Mouse (Mus musculus) retina, embryonic 14.5 days (tissue): Measurements from ENCODE around the gene Dap.
A peak's percentile ranks its signal among the peaks of the same experiment; 100 is the strongest.

Experiments used
- DNase-seq: peaks from one replicate; pipeline ENCODE4 v3.0.0-alpha.2; 2015; ENCODE audit warnings: low spot score

Gene Dap

DNA sequence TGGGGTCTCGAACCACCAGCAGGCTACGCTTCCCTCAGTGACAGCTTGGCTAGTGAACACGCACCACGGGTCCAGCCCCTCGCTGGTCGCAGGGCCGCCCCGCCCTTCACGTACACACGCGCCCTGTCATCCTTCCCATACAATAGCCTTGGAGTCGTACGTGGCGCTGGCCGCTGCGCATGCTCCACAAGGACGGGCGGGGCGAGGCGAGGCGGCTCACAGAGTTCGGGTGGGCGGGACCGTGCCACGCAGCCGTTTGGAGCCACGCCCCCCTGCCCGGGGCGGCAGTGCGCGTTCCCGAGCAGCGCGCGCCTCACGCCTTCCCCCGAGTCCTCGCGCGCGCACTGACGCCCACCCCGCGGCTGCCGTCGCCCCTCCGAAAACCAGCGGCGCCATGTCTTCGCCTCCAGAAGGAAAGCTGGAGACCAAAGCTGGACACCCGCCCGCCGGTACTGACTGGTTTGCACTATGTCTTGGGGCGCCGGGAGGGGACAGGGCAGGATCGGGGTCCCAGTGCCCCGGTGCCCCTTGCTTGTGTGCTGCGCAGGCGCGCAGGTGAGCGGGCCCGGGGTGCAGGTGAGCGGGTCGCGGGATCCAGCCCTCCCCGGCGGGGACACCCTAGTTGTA lies at the start of gene Dap:
Dap (plus strand) TSS at position 180 of the 627 bp plus-strand sequence.
- peak; percentile 97 for DNase-seq

DNA sequence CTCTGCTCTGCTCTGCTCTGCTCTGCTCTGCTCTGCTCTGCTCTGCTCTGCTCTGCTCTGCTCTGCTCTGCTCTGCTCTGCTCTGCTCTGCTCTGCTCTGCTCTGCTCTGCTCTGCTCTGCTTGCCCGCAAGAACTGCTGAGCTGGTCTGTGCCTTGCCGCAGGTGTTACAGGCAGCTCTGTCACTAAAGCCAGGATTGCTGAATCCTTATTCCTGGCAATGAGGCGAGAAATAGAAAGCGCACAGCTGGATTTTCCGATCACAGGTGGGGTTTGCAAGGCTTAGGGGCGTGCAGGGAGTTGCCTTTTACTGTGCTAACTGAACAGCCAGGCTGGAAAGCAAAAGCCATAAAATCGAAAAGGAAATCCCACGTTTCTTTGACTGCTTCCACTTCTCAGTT lies 47.5 kb upstream of the Dap start:
- DNase-seq = no peak

DNA sequence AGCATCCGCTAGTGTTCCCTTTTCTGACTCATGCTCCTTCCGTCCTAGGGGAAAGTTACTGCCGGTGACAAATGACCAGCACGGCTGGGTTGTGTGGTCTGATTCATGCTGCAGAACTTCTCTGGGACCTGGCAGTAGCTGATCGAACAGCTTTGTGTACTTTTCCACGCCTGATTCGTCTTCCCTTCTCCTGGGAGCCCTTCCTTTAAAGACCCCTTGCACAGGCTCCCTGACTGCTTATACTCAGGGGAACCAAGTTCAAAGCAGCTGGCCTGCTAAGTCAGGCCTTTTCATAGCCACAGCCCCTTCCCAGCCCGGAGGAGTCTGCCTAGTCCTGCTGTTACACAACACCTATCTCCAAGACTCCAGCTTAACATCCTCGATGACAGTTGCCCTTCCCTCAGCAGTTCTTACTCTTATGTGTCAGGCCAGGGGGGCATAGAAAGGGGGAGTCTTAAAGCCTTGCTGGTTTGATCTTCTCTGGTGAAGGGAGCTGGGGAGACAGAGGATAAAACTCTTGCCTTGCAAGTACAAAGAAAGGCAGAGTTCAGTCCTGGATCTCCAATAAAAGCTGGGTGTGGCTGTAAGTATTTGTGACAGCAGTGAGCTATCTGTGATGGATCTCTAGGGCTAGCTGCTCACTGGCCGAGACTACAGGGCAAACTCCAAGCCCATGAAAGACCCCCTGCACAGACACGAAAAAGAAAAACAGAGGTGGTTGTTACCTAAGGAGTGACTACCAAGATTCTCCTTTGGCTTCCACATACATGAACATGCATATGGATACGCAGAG lies 39.3 kb upstream of the Dap start:
- DNase-seq = no peak

DNA sequence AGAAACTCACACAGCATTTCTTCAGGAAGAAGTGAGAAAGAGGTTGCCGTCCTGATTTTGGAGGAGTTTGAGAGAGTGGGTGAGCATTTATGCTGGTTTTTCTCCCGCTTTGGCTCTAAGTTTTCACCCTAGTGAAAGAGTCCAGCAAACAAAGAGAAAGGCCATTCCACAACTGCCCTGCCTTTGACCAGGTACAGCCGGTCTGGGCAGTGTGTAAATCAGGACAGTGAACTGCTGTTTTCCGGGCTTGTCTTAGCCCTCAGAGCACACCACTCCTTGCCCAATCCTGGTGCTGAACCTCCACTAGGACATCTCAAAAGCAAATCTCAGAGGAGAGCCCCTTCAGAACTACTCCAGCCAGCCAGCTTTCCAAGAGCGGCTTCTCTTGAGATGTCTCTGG lies 38.6 kb upstream of the Dap start:
- DNase-seq = no peak

DNA sequence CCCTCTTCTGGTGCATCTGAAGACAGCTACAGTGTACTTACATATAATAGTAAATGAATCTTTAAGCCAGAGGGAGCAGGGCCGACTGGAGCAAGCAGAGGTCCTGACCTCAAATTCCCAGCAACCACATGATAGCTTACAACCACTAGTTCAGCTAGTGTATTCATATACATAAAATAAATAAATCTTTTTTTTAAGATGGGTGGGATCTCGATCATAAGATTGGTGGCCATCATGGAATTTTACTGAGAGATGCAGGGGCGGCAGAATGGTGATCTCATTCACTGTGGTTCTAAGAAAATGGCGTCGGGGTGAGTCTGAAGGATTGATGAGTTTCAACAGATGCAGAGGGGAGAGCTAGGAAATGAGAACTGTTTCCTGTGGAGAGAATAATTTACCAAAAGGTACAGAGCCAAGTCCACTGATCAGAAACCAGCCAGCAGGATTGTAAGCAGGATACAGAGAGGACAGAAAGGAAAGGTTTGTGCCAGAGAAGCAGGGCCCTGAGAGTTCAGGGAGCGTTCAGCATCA lies 37.7 kb upstream of the Dap start:
- no peak for DNase-seq

DNA sequence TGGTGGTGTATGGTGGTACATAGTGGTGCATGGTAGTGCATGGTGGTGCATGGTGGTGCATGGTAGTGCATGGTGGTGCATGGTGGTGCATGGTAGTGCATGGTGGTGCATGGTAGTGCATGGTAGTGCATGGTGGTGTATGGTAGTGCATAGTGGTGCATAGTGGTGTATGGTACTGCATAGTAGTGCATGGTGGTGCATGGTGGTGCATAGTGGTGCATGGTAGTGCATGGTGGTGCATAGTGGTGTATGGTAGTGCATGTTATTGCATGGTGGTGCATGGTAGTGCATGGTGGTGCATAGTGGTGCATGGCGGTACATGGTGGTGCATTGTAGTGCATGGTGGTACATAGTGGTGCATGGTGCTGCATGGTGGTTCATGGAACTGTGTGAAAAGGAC lies 31.6 kb upstream of the Dap start:
- no peak for DNase-seq

DNA sequence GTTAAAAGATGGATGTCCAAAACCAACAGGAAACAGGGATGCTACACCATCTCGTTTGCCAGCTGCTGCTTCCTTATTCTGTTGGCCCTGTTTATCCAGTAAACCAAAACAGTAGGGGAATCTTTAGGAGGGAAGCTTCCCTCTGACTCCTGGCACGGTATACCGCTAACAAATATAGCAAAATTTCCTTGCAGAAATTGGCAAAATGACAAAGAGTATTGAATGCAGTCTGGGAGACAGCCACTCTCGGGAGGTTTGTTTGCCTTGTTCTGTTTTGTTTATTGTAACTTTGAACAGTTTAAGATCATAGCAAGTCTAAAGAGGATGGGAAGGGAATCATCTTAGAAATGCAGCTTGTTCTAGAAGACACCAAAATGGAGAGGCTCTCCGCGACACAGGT lies 28.3 kb upstream of the Dap start:
- no peak for DNase-seq

DNA sequence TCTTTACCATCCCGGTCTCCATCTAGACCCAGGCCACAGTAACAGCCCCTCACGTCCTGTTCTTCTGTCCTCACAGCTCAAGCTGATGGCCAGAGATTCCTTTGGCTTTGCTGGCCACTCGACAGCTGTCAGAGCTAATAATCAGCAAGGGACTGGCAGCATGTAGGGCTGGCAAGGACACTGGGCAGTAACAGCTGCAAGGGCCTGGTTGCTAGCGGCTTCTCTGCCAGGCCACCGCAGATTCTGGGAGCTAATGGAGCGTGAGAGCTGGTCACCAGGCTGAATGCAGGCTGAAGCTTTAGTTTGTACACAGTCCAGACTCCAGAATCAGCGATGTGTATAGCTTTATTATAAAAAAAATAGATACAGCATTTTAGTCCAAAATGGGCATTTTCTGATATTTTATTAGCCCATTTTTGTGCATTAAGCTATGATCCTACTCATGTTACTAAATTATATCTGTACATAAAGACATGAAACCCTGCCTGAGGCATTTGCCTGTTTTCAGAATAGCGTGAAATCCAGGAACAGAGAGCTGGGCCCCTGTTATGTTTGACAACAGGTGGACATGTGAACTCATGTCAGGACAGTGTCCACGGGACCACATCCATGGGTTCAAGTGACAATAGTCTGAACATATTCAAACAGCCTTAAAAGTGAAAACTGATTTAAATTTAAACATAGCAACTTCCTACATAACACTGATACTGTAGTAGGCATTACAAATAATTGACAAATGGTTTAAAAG lies 16.6 kb upstream of the Dap start:
- DNase-seq = peak; percentile 66

DNA sequence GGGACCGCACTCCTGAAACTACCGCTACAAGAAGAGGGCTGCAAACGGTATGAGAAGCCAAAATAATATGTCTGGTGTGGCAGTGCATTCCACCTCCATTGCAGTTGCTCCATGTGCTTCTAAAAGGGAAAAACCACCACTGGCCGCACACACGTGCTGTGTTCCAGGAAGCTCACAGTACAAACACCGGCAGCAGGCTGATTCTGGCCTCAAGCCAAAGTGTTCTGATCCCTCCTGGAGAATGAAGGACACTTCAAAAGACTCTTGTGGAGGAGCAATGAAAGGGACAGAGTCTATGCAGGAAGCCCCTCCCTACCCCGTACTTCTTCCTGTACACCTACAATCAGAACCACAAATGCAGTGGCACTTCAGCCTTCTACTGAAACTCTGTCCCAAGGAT lies 12.2 kb upstream of the Dap start:
- DNase-seq = no peak

DNA sequence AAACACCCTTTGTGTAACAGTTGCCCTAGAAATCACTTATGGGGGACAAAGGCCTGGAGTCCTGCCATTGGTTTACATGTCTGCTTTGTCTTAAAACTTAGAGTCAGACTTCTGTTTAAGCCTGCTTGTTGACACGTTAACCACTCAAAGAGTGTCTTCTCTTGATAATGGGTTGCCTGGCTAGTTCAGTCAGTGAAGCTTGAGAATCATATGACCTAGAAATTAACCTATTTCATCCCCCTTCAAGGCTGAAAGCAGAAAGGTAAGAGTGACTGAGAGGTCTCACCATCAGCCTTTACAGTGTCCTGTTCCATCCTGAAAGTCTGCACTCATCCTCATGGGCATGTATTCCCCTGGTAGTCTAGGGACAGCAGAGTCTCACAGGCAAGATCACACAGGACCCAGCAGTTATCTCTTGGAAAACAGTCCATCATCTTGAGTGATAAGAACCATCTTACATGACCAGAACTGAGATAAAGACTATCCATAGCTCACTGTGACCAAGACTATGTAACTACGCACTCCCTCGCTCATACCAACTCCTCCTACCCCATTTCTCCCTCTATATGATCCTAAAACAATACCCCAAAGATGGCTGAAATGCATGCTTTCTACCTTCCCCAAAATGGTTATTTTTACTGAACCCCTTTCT lies 10.4 kb upstream of the Dap start:
- DNase-seq = no peak

DNA sequence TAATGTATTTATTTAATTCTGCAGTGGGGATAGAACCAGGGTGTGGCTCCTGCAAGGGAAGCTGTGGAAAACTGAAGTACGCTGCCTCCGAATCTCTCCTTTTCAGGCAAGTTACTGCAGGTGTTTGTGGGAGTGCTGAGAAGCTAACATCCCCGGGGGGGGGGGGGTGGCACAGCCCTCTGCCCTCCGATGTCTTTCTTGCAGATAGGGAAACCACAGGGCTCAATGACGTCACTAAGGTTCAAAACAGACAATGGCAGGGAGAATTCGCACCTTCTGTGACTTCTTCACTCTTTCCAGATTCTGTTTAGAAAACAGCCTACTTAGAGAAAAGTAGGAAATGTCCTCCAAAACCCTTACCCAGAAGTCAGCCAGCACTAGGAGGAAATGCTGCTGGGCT lies 1.9 kb upstream of the Dap start:
- DNase-seq = no peak

DNA sequence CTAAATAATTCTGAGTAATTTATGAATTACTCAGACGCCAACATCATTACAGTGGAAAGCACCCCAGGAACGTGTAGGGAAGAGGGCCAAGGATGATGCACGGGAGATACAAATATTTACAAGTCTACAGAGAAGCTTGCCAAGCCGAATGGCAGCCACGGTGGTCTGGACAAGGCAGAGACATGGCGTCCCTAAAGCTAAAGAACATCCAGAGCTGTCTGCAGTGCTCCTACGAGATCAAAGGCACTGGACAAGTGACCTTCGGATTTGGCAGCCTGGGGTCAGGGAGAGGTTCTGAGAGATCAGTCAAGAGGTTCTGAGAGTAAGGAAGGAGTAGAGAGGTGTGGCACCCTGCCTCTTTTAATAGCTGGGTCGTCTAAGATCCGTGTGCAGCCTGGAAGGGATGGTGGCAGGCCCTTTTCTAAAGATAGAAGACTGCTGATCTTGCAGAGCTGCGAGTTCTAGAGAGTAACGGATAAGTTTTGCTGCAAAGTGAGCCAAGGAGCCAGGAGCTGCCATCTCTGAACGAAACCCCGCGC lies 449 bp upstream of the Dap start:
- DNase-seq = no peak

DNA sequence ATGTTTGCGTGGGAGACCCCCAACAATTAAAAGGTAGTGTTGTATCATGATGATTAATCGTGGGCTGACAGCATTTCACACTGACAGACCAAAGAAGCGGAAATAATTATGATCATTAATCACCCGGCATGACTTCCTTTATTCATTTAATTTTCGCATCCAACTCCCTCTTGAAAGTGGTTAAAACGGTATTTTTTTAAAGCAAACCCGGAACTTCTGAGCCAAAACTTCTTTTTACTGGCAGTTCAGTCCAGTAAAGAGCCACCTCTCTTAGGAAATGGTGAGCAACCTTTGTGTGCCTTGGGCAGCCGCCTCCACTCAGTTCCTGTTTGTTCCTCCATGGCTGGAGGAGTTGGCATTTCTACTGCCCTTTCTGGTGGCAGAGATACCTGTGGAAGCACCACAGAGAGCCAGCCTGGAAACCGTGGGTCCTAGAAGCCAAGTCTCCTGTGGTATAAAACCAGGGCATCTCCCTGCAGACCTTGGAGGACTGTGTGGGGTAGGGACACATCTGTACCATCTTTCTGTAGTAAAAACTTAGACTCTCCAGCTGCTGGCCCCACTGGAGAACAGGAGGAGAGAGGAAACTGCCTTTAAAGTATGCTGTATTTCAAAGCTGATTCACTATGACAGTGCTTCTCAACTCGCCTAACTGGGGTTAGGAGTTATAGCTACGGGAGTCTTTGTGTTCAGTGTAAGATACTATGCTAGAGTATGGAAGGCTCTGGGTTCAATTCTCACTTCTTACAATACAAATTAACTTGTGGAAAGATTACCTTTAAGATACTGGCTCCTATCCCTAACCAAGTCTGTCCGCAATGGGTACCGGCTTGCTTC lies 910 bp downstream of the Dap start:
- peak; percentile 45 for DNase-seq

DNA sequence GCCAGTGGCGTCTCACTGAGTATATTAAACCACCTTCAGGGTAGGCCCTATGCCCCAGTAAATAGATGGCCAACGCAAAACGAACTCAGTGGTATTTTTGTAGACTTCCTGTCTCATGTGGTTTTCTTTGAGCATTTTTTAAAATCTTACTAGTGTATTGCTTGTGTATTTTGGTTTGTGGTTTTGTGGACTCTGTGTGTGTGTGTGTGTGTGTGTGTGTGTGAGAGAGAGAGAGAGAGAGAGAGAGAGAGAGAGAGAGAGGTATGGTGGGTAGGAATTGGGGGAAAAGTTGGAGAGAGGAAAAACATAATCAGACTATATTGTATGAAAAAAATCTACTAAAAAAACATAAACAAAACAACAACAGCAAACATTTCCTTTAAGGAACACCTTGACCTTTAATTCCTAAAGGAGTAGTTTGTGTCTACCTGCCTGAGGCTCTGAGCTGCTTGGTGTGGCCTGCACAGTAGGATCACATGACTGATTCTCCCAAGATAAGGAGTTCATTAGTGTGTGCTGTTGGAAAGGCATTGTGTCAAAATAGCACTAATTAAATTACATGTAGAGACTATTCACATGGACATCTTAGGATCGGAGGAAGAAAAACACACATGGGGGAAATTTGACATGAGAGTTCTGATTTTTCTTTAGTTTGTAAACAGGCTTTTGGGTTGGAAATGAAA lies 1.7 kb downstream of the Dap start:
- no peak for DNase-seq

DNA sequence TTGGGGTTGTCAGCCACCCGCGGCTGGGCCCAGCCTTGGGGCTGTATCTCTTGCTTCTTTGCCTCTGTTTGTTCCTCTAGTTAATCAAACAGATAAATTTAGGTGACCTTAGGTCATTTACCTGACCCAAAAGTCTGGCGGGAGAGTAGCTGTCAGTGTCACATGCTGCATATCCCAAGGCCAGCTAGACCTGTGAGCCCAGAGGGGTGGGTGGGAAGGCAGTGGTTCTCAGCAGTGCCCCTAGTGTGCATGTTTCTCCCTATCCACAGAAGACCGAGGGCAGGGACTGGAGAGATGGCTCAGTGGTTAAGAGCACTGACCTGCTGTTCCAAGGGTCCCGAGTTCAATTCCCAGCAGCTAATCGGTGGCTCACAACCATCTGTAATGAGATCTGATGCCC lies 2.4 kb downstream of the Dap start:
- no peak for DNase-seq

DNA sequence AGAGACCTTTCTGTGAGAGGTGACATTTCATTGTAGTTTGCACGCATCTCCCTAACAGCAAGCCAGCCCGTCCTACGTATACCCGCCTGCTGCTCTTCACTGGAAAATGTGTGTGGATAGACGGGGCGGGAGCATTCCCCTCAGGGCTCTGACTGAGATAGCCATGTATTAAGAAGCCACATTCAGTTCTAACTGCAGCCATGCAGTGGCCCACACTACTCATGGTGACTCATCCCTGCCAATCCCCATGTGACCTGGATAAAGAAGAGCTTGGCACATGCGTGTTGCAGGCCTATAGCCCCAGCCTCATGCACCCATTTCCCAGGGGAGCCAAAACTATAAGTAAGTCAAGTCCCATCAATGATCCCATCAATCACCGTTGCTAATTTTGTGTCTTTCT lies 3.7 kb downstream of the Dap start:
- no peak for DNase-seq

DNA sequence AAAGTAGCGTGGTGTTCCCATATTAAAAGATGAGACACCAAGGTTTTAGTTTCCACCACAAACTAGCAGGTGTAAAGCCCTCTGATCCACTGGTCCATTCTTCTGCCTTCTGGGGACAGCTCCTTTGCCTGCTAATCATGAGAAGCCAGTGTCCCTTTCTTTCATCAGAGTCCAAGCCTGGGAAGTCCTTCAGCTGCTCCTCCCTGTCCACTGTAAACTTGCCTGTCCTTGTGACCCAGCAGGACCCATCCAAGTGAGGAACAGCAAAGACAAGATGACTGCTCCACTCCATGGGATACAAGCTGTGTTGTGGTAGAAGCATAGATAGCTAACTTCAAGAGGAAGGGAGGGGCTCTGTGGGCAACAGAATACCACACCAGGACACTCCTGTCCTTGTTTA lies 8.9 kb downstream of the Dap start:
- no peak for DNase-seq

DNA sequence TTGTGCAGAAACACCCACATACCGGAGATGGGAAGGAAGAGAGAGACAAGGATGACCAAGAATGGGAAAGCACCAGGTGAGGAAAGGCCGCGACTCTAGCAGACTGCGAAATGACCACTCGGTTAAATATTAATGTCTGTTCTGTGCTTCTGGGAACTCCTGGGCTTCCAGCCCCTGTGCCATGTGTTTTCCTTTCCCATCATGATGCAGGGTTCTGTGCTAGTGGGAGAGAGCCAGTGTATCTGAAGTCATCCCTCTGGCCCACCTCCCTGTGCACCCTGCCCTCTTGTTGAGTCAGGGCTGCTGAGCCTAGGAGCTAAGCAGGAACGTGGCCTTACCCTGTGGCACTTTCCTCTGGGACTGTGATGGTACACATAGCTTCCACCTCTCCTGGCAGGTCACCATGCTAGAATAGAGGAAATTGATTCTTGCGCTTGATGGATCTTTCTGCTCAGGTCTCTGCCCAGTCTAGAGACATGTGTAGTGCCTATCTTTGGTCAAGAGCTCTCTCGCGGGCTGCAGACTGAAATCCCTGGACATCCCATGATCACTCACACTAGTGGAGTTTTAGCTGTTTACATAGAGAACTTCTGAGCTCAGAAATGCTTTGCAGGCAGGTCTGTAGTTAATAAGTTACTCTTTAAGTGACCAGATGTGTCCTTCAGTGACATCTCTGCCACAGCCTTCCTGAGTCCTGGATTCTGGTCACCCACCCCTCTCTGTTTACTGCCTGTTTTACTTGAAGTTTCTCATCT lies 11.9 kb downstream of the Dap start:
- DNase-seq = no peak

DNA sequence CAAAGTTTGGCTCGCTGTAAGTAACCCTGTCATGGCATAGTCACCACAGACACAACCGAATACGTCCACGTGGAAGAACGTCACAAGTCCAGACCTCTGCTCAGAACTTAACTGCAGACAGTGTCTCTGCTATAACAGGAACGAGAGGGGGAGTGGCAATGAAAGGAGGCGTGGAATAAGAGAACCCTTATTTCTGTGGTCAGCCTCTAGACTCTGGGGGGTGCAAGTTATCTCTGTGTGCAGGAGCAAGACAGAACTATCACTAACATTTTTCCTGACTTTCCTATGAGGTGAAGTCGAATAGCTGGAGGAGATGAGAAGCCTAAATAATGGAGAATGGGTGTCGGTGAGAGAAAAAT lies 12.4 kb downstream of the Dap start:
- no peak for DNase-seq

DNA sequence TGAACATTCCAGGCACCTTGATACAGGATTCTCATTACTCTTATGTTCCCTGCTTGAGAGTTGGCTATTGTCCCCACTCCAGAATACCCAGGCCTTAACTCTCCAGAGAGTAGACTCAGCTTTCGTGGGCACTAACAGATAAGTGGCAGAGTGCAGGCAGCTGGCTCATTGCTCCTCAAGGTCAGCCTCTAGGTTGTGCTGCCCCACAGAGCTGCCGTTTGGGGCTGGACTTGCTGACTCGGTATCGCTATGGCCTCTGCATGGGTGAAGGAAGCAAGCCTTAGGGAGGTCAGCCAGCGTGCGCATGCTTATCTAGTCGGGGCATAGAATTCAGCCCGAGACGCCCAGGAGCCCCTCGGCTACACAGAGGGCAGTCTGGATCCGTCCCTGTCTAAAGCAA lies 13.3 kb downstream of the Dap start:
- DNase-seq = no peak
